Mouse (Mus musculus) G1E (cell line): ENCODE data around the gene Tmem161a. TPM values are rescaled to one million over a fixed set of nuclear protein-coding genes. Genes with fewer than 3 reads are reported as not detected.
A peak's percentile ranks its signal among the peaks of the same experiment; 100 is the strongest.

Experiments
- ATAC-seq: 2 replicates; pipeline ENCODE4 v1.8.0; 2016; ENCODE audit warnings: mild to moderate bottlenecking; ENCODE audit not compliant: insufficient number of reproducible peaks, poor library complexity, low FRiP score, severe bottlenecking; ENCODE audit errors: extremely low read depth
- DNase-seq: peaks from one replicate; pipeline ENCODE4 v3.0.0; 2012; ENCODE audit warnings: low spot score
- H3K27me3 ChIP-seq: 2 replicates; pipeline ENCODE4 v1.6.1; 2012; ENCODE audit warnings: mild to moderate bottlenecking, low read length, inconsistent platforms; ENCODE audit not compliant: insufficient read depth
- H3K36me3 ChIP-seq: replicated peaks from 2 replicates; pipeline ENCODE3; 2012; ENCODE audit warnings: mild to moderate bottlenecking, inconsistent platforms
- H3K4me1 ChIP-seq: 2 replicates; pipeline ENCODE4 v1.6.1; 2012; ENCODE audit warnings: low read depth, low read length, inconsistent platforms, mixed read lengths; ENCODE audit not compliant: insufficient read depth
- H3K4me3 ChIP-seq: 2 replicates; pipeline ENCODE4 v1.5.1; 2012; ENCODE audit warnings: low read depth, mild to moderate bottlenecking, inconsistent platforms, low read length, moderate library complexity, mixed read lengths
- H3K9me3 ChIP-seq: replicated peaks from 2 replicates; pipeline ENCODE4 v1.6.1; 2012; ENCODE audit warnings: inconsistent platforms
- CTCF ChIP-seq: IDR thresholded peaks from 2 replicates; pipeline ENCODE4 v1.5.1; 2012; ENCODE audit warnings: low read depth, low read length, inconsistent platforms, mixed read lengths
- GATA1 ChIP-seq: IDR thresholded peaks from 2 replicates; pipeline ENCODE4 v1.6.1; 2012; ENCODE audit warnings: borderline replicate concordance, low read length, inconsistent platforms, mixed read lengths
- GATA2 ChIP-seq: IDR thresholded peaks from 2 replicates; pipeline ENCODE4 v1.6.1; 2012; ENCODE audit warnings: low read depth, low read length, inconsistent platforms, borderline replicate concordance
- POLR2AphosphoS5 ChIP-seq: IDR thresholded peaks from 2 replicates; pipeline ENCODE4 v1.6.1; 2012; ENCODE audit warnings: low read depth, low read length, inconsistent platforms; ENCODE audit not compliant: insufficient replicate concordance
- TAL1 ChIP-seq: conservative IDR thresholded peaks from 2 replicates; pipeline ENCODE4 v1.6.1; 2012; ENCODE audit warnings: low read depth, low read length, inconsistent platforms, mixed read lengths
- polyA plus RNA-seq: library from polyadenylated mRNA; stranded (reverse); fragments of >175 nt; gene quantifications from 2 replicates; pipeline ENCODE4 v1.2.3, GENCODE M21; 2012
- total RNA-seq, 2 experiments: library from RNA; stranded (forward) in 1 of 2; stranded (reverse) in 1 of 2; fragments of 200-1000 nt in 1 of 2; fragments of >200 nt in 1 of 2; fragmentation: Nextera tagmentation in 1 of 2; gene quantifications; 2 replicates each; pipeline ENCODE4 v1.2.3; 2014 to 2017

Gene Tmem161a
- total and polyA plus RNA-seq, 3 experiments, result 15.8 to 119 (median 22.0) TPM

DNA sequence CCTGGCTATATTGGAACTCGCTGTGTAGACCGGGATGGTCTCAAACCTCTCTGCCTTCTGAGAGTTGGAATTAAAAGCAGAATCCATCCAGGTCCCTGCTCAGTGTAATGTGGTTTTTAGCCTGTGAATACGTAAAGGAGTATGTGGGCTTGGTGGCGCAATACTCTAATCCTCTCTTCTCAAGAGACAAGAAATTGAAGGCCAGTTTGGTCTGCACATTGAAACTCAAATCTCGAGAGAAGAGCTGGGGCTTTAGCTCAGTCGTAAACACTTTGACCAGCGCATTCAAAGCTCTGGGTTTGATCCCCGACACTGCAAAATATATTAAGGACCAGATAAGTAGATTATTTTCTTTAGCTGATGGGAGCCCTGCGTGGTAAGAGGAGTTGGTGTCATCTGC is 32.2 kb upstream of the Tmem161a start:
- H3K4me1 ChIP-seq, result peaks cover 42% of the 10 kb centered on the region
- H3K9me3 ChIP-seq, result no peaks in the 10 kb centered on the region
- peaks cover 62% of the 10 kb centered on the region for H3K36me3 ChIP-seq
- no peaks in the 10 kb centered on the region for H3K27me3 ChIP-seq
- ATAC-seq (no peak), DNase-seq (peak; percentile 26)
- peak overlapping the region; percentile 82 for H3K4me3 ChIP-seq
- no peak for TF ChIP-seq POLR2AphosphoS5
- TF ChIP-seq GATA1, result no peak
- TF ChIP-seq TAL1, result no peak
- TF ChIP-seq GATA2, result no peak
- TF ChIP-seq CTCF, result no peak

DNA sequence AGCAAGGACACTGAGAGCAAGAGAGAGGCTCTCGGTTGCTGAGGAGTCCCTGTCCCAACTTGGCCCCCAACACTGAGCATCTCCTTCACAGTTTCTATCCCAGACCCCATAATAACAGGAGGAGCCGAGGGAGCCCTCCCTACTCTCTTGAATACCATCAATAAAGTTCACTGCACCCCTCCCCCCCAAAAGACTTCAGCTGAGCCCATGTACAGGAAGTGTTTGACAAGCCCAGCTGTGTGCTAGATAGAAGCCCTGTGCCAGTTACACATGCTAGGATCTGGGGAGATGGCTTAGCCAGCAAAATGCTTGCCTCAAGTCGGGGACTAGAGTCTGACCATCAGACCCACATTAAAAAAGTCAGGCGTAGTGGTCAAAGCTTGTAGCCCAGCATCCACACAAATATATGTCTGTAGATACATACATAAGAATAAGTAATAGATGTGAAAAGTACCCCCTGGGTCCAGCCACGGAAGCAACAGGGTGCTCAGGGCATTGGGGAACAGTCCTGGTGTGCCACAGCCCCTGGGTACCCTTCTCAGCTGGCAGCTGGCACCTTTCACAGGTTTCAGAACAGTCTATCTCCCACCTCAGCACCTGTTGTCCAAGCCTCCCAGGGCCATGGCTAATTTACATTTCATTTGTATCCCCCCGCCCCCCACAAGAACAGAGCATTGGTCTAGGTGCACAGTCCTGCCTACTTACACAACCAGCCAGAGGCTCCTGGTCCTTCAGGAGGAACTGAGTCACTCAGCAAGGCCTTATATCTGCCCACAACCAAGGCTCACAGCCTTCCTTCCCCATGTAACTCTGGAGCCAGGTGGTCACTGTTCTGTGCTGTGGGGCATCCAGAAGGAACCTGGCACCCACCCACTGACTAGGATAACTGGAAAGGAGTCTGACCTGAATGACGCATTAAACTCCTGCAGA is 24.2 kb upstream of the Tmem161a start:
- no peak for ATAC-seq
- TF ChIP-seq CTCF (no peak), POLR2AphosphoS5 (no peak)
- DNase-seq, result no peak

DNA sequence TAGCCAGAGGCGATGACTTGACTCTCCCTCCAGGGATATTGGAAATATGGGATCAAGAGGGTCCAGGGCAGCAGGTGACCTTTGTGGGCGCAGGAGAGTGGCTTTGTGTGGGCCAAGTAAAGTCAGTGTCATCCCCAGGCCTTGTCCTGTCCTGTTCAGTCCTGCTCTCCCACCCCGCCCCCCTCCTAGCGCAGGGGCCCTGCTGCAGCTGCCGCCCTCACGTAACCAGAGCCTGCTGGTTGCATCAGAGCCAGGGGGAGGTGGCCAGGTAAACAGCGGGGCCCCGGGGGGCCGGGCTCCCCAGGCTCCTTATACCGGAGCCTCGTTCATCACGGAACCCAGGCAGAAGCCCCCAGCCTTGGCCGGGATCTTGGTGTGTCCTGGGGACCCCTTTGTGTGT is 22.0 kb upstream of the Tmem161a start:
- Histone ChIP-seq H3K9me3 (no peaks in the 10 kb centered on the region), H3K27me3 (peaks cover 3% of the 10 kb centered on the region; the same call in 1 of the 2 replicates), H3K4me3 (no peak overlapping the region), H3K36me3 (peaks cover 52% of the 10 kb centered on the region), H3K4me1 (peaks cover 25% of the 10 kb centered on the region)
- DNase-seq (no peak), ATAC-seq (no peak)
- no peak for TF ChIP-seq CTCF
- TF ChIP-seq POLR2AphosphoS5, result no peak

More for the DNA sequence above, 24.2 kb upstream of the Tmem161a start:
- Histone ChIP-seq H3K36me3 (peaks cover 72% of the 10 kb centered on the region), H3K9me3 (no peaks in the 10 kb centered on the region), H3K4me1 (peaks cover 25% of the 10 kb centered on the region), H3K27me3 (no peaks in the 10 kb centered on the region), H3K4me3 (no peak overlapping the region)

DNA sequence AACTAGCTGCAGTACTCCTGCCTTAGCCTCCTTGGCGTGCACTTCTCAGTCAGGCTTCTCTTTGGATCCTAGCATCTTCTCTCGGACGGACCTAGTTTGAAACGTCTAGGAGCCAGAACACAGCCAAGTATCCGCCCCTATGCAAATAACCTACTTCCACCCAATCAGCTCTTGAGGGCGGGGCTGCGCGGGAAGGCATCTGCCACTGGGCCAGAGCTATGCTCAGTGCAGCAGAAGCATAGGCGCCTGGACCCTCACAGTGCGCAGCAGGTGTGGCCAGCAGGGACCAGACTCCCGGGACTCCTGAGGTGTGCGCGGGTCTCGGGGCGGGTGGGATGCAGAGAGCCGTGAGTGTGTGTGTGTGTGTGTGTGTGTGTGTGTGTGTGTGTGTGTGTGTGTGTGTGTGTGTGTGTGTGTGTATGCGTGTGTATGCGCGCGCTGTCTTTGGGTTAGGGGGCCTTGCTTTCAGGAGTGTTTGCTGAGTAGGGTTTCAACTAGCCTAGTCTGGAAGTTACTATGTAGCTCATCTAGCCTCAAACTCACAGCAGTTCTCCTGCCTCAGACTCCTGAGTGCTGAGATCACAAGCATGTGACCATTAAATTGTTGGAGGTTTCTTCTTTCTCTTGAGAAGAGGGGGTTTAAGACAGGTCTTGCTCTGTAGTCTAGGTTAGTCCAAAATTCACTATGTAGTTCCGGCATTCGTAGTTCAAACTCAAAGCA is 19.5 kb upstream of the Tmem161a start:
- DNase-seq (peak; percentile 83), ATAC-seq (peak; percentile 93)
- H3K9me3 ChIP-seq, result no peaks in the 10 kb centered on the region
- no peak for TF ChIP-seq GATA1
- no peak for TF ChIP-seq GATA2
- no peak for TF ChIP-seq TAL1
- TF ChIP-seq POLR2AphosphoS5, result no peak
- H3K36me3 ChIP-seq, result peaks cover 27% of the 10 kb centered on the region
- H3K27me3 ChIP-seq, result peaks cover 11% of the 10 kb centered on the region
- H3K4me1 ChIP-seq, result peaks cover 27% of the 10 kb centered on the region
- H3K4me3 ChIP-seq, result peak overlapping the region; percentile 39; the same call in 1 of the 2 replicates

DNA sequence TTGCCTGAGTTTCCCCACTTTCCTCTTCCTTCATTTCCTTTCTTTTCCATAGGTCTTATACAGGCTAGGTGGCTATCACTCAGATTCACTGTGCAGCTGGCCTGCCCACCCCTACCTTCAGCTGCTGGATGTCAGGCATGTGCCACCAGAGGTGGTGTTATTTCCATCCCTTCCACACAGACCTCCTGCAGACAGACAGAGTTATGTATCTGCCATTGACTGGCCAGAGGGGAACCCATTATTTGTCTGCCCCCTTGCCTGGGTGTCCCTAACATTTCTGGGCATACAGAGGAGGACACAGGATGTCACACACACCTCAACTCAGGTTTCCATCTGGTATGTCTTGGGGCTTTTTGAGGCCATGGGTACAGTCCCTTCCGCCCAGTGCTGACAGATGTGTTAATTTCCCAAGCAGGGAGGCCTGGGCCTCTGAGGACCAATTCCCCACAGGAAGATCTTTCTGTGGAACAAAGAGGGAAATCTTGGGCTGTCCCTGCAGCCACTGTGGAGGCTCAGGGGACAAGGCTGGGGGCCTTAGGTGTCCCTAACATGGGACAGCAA is 14.8 kb upstream of the Tmem161a start:
- TF ChIP-seq TAL1 (no peak), CTCF (no peak), POLR2AphosphoS5 (no peak), GATA1 (no peak), GATA2 (no peak)
- H3K27me3 ChIP-seq, result peaks cover 30% of the 10 kb centered on the region
- H3K4me1 ChIP-seq, result peaks cover 37% of the 10 kb centered on the region
- peaks cover 2% of the 10 kb centered on the region for H3K36me3 ChIP-seq
- no peaks in the 10 kb centered on the region for H3K9me3 ChIP-seq
- no peak overlapping the region for H3K4me3 ChIP-seq
- no peak for DNase-seq
- ATAC-seq, result no peak

DNA sequence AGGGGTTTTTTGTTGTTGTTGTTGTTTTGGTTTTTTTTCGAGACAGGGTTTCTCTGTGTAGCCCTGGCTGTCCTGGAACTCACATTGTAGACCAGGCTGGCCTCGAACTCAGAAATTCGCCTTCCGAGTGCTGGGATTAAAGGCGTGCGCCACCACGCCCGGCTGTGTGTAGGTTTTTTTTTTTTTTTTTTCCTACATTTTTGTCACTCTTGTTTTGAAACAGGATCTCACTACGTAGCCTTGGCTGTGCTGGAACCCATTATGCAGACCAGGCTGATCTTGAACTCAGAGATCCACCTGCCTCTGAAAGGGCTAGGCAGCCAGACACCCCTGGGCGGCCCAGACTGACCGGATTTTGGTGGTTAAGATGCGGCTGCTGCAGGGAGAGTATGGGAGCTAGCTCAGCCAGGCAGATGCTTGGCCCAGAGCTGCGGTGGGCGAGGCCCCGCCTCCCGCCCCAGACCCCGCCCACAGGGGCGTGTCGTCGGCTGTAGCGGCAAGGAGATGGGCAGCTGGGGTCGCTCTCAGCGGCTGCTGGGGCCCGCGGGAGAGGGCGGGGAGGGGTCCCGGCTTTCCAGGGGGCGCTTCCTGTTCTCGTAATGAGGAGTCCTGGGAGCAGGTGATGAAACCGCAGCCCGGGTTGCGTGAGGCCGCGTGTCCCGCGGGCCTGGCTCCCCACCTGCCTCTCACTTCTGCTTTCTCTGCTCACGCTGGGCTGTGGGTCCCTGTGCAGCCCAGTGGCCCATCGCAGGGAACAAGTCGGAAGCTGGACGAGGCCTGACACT is 13.9 kb upstream of the Tmem161a start:
- peak; percentile 72 for DNase-seq
- no peak for TF ChIP-seq GATA1
- no peak for TF ChIP-seq POLR2AphosphoS5
- no peak for TF ChIP-seq CTCF
- TF ChIP-seq GATA2, result no peak
- no peak for TF ChIP-seq TAL1
- Histone ChIP-seq H3K4me1 (peaks cover 30% of the 10 kb centered on the region), H3K27me3 (peaks cover 35% of the 10 kb centered on the region), H3K9me3 (no peaks in the 10 kb centered on the region), H3K4me3 (peak overlapping the region; percentile 72), H3K36me3 (peaks cover 2% of the 10 kb centered on the region)
- ATAC-seq, result peak; percentile 40; the same call in 1 of the 2 replicates
